Mouse (Mus musculus): ENCODE data around the gene Klrd1.
"Not testable (repeated sequence)": the region's sequence is repeated elsewhere in the genome, so short reads cannot be mapped to it uniquely, and the experiment has no call there.

Gene Klrd1

GRCm38 (mm10) chr6:129591508-129591907 is at the start of gene Klrd1:
Gene Klrd1, plus strand, starts transcription at chr6:129591782.
- no peak for DNase-seq (ENCODE audit: low spot score)

DNA sequence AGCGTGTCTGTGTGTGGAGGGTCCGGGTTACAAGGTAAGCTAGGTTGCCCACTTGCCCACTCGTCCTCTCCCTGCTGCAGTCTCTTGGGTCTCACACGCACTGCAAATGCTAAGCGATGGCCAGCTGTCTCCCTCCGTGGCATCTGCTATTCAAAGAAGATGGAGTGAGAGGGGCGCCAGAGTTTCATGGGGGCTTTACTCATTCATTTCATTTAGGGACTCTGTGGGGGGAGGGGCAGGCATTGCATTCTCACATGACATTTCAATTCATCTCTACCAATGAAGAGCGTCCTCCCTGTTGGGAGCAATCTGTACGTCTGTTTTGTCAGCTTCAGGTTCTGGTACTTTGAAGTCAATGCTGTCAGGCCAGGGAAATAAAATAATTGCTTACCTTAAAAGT is 49.7 kb upstream of the Klrd1 start:
- no peak for DNase-seq (ENCODE audit: low spot score)

- no peak for DNase-seq (ENCODE audit: low spot score)
Measured at GRCm38 (mm10) chr6:129542540-129542939, 49.0 kb upstream of the Klrd1 start.

GRCm38 (mm10) chr6:129543709-129544606 is 47.6 kb upstream of the Klrd1 start:
- peak; percentile 80 for DNase-seq (ENCODE audit: low spot score)

DNA sequence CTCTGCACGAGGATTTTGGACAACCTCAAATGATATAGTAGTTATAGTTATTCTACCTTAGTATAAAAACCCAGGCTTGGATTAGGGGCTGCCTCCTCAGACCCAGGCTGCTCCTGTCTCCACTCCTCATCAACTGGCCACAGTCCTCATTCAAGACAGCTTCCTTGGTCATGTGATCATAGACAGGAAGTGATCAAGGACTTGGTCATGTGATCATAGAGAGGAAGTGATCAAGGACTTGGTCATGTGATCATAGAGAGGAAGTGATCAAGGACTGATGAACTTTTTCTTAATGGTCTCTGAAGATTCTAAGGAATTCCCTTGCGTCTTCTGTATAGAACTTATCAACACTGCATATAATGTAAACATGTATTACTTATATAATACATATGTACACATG is 44.3 kb upstream of the Klrd1 start:
- DNase-seq (ENCODE audit: low spot score) = no peak

DNA sequence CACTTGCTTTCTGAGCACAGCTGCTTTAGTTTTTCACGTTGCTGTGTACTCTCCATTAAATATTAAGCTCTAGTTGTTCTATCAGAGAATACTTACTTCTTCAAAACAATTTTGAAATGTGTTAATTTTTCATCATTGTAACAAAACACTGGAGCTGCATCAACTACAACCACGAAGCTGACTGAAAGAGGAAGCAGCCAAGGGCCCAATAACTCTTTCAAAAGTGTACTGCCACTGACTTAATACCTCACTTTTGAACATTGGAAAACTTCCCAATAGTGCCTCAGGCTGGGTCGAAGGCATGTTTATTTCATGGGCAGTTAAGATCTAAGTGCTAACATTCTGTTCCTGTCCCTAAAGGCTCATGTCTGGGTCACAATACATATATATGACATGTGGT is 43.6 kb upstream of the Klrd1 start:
- no peak for DNase-seq (ENCODE audit: low spot score)

- DNase-seq (ENCODE audit: low spot score) = no peak
Measured at GRCm38 (mm10) chr6:129557298-129558023, 34.1 kb upstream of the Klrd1 start.

DNA sequence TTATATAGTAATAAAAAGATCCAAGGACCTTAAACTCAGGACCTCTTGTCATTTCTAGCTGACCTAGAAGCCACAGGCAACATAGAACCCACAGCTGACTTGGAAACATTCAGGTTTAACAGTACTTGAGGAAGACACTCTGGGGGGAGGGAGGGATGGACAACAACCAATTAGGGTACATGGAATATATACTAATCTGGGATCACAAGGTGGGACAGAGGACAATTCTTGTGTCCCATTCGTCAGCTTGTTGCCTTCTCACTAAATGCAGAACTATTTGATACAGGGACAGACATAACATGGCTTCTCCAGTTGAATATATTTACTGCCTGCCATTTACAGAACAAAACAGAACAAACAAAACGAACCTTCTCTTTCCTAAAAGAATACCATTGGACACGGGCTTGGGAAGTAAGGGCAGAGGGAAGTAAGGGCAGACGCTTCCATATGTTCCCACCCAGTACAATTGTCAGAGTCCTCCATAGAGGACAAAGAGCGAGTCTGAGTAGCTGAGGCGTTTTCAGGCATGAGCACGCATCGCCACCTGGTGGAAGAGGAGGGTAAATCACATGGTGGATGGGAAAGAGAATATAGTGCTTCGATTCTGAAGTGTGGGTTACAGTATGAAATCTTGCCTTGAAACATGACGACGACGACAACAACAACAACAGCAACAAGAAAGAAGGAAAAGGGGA is 32.5 kb upstream of the Klrd1 start:
- peak; percentile 83 for DNase-seq (ENCODE audit: low spot score)

DNA sequence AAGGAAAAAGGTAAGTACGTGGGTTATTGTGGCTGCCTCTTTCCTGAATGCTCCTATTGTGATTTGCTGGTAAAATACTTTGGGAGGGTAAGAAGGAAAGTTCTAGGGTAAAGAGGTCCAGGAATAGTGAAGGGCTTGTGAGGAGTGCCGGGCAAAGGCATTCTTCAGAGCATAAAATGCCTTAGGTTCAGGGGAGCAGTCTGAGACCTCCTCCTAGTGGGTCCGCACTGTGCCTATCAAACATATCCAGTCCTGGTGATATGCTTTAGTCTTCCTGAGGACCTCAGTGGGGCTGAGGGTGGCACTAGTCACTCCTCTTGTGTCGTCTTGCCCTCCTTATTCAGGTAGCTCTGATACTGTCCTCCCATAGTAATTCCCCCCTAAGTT is 31.9 kb upstream of the Klrd1 start:
- no peak for DNase-seq (ENCODE audit: low spot score)

GRCm38 (mm10) chr6:129565257-129565656 is 26.3 kb upstream of the Klrd1 start:
- no peak for DNase-seq (ENCODE audit: low spot score)

DNA sequence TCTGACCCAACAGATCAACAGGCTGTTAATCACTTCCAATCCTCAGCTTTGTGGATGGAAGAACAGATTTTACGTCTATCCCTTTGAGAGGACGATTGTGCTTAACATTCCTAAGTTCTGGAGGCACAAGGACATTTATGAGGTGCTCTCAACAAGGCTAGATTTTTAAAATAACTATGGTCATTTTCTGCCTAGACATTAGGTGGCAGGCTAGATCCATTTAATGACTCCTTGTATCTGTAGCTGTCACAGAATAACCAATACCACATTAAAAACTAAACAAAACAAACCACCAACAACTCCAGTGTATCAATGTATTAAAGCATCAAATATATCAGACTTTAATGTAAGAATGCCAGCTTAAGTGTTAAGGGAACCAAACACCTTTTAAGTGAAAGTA is 16.3 kb upstream of the Klrd1 start:
- no peak for DNase-seq (ENCODE audit: low spot score)

DNA sequence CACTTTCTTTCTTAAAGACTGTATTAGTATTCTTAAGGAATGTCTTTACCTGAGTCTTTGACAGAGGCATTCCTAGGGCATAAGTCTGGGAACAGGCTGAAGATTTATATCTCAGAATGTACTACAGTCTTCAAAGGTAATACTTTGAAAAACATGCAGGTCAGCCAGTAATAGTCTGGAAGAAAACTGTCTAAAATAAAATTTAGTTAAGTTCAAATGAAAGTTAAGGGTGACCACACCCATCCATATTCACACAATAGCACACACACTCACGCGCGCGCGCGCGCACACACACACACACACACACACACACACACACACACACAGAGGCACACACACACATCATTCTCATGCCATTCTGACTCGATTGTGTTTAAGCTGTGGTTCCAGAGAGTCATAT is 14.0 kb upstream of the Klrd1 start, which contains the start of gene Klre1:
Gene Klre1 (plus strand): TSS at position 301 of the 400 bp plus-strand sequence.
- no peak for DNase-seq (ENCODE audit: low spot score)

DNA sequence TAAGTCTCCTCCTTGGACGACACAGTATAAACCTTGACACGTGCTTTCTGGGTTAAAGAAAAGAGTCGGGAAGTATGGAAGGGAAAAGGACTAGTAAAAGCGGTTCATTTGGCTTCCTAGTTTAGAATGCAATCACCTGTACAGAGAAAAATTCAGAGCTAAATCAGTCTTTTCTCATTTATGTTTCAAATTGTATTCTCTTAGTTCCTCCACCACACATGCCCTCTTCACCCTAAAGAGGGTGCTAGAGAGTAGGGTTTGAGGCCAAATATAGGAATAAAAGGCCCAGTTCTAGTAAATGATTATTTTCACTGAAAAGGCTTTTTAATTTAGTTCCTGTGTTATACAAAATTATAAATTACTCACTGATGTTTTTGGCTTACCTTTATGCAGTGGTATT is 10.3 kb upstream of the Klrd1 start:
- no peak for DNase-seq (ENCODE audit: low spot score)

GRCm38 (mm10) chr6:129581896-129582295 is 9.7 kb upstream of the Klrd1 start:
- no peak for DNase-seq (ENCODE audit: low spot score)

- DNase-seq (ENCODE audit: low spot score) = no peak
Measured at GRCm38 (mm10) chr6:129583014-129583413, 8.6 kb upstream of the Klrd1 start.

DNA sequence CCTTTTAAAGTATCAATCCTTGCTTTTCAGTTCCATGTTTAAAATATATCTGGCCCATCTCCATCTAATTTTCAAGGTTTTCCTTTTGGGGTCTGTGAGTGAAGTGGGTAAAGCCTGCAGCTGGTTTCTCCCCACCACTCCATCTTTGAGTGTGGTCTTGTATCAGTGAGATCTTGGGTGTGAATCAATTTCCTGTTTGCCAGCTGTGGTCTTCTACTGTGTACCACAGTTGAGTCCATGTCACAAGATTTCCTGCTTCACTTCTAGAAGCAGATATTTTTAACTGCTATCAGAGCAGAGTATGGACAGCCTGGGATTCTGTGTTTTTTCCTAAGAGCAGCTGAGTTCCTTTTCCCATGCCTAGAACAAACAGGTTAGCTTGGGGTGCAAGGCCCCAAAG is 16.8 kb downstream of the Klrd1 start:
- no peak for DNase-seq (ENCODE audit: low spot score)

DNA sequence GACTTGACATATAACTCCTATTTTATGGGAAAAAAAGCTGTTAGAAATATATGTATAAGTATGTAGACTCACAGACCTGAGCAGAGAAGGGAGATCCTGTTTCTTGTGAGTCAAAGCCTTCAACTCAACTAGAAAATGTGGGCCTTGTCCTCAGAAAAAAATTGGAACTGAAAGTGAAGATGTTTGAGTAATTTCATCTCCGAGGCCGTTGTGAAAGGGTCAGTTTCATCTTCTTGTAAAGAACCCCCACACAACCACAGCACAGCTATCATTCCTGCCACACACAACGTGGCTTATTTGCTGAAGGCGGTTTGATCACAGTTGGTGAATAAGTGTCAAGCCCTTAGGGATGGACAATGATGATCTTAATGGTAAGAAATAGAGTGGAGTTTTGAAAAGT is 32.2 kb downstream of the Klrd1 start, which contains the start of gene Klrk1:
Gene Klrk1 (minus strand): TSS at position 130 of the 400 bp plus-strand sequence.
- DNase-seq (ENCODE audit: low spot score) = no peak

GRCm38 (mm10) chr6:129631046-129631445 is 39.5 kb downstream of the Klrd1 start:
- DNase-seq (ENCODE audit: low spot score) = not testable (repeated sequence)

GRCm38 (mm10) chr6:129643237-129643636 is 51.7 kb downstream of the Klrd1 start, which contains the start of gene Klrc3:
Gene Klrc3, minus strand, starts transcription at chr6:129643337.
- DNase-seq (ENCODE audit: low spot score) = not testable (repeated sequence)

DNA sequence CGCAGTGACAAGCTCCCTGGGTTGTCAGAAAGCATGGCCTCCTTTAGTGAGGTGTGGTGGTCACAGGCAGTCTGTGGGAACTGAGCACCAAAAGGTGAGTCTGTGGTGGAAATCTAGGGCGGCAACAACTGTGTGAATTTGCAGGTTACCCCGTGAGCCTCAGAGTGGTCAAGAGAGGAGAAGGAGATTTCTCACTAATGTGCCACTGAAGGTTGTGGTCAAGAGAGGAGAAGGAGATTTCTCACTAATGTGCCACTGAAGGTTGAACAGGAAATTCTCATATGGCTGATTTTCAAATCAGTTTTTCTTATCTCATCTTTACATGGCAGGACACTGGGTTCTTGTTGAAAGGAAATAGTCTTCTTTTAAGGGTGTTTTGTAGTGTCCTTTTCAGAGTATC is 52.5 kb downstream of the Klrd1 start:
- not testable (repeated sequence) for DNase-seq (ENCODE audit: low spot score)

Measured in testis, postnatal 10 days (tissue).